Mouse (Mus musculus) right cerebral cortex, postnatal 4 days (tissue): ENCODE results near the gene Cys1.
"Not testable (repeated sequence)": the region's sequence is repeated elsewhere in the genome, so short reads cannot be mapped to it uniquely, and the experiment has no call there.

Experiments used
- DNase-seq: peaks from one replicate; pipeline ENCODE4 v3.0.0-alpha.2; 2022

Cys1 gene

GRCm38 (mm10) chr12:24644125-24644571 lies 37.5 kb downstream of the Cys1 start:
- no peak for DNase-seq

GRCm38 (mm10) chr12:24642370-24642802 lies 39.2 kb downstream of the Cys1 start:
- DNase-seq, result peak; percentile 75

- DNase-seq, result not testable (repeated sequence)
These were observed 42.8 kb downstream of the Cys1 start for GRCm38 (mm10) chr12:24638787-24639186.

- no peak for DNase-seq
These were observed 47.0 kb downstream of the Cys1 start for GRCm38 (mm10) chr12:24634648-24635047.

- DNase-seq, result no peak
These were observed 47.4 kb downstream of the Cys1 start for GRCm38 (mm10) chr12:24634212-24634611.

- no peak for DNase-seq
These were observed 47.8 kb downstream of the Cys1 start for GRCm38 (mm10) chr12:24633753-24634191.

- DNase-seq, result no peak
These were observed 49.2 kb downstream of the Cys1 start for GRCm38 (mm10) chr12:24632404-24632803.

GRCm38 (mm10) chr12:24630220-24630619 lies 51.4 kb downstream of the Cys1 start:
- DNase-seq, result no peak

- DNase-seq, result no peak
These were observed 54.4 kb downstream of the Cys1 start for GRCm38 (mm10) chr12:24627215-24627614.

- DNase-seq, result no peak
These were observed 55.2 kb downstream of the Cys1 start for GRCm38 (mm10) chr12:24626401-24626800.

GRCm38 (mm10) chr12:24623486-24624251 lies 57.9 kb downstream of the Cys1 start:
- peak; percentile 15 for DNase-seq

- DNase-seq, result no peak
These were observed 62.2 kb downstream of the Cys1 start for GRCm38 (mm10) chr12:24619436-24619835.
